ENCODE assay signal across 20 mouse cellular contexts in genomic region chr6:146366180-146366579, GRCm38 (mm10).
DNase-seq lines count a peak whose midpoint lies in the region; ATAC-seq and TF ChIP-seq lines count a peak whose summit lies in the region.
"Had no signal": no experiment of that assay in that cellular context is flagged by ENCODE, and none has a peak within 500 bp of the region (broad histone marks: within the 10 kb centered on the region; RNA-seq: fewer than 3 reads in every experiment).

No protein-coding gene starts in this region.

- no peak overlapping the region for H3K4me3 ChIP-seq in heart, adult 2 months
- H3K4me3 ChIP-seq in heart, embryonic 11.5 days (ENCODE audit: low read depth, low read length) = no peak overlapping the region
- H3K4me3 ChIP-seq: embryonic facial prominence, embryonic 13.5 days; embryonic facial prominence, embryonic 15.5 days; erythroblast, embryonic 14.5 days; forebrain, embryonic 10.5 days; forebrain, embryonic 12.5 days had no signal

- H3K4me1 ChIP-seq in heart, adult 2 months (ENCODE audit: control insufficient read depth, insufficient read depth, low read length) = no peaks in the 10 kb centered on the region
- H3K4me1 ChIP-seq in heart, embryonic 11.5 days (ENCODE audit: control insufficient read depth, insufficient read depth, low read length) = no peaks in the 10 kb centered on the region
- H3K4me1 ChIP-seq: forebrain, embryonic 10.5 days; forebrain, embryonic 12.5 days had no signal

- ATAC-seq in heart, embryonic 11.5 days (replicated peaks; ENCODE audit: insufficient number of reproducible peaks, low FRiP score, low TSS enrichment) = no peak
- ATAC-seq: forebrain, embryonic 14.5 days; forebrain, embryonic 16.5 days had no signal

- intact Hi-C loops in heart, adult 2 months (cut with DNase I) = no loop called here
- intact Hi-C loops in heart, postnatal 25 days (cut with DNase I) = no loop called here

- no peak for DNase-seq in heart, adult 2 months
- no peak for DNase-seq in heart, postnatal 25 days (ENCODE audit: low spot score)
- peak; percentile 59 for DNase-seq in heart, postnatal 4 days
- DNase-seq: adrenal gland, adult 2 months; adrenal gland, postnatal 10 days; adrenal gland, postnatal 25 days; cerebellum, adult 11 months; cerebellum, adult 18-20 months; cerebellum, adult 8-10 months; cerebellum, adult 9-11 months; cerebellum, postnatal 36 days; embryo, embryonic 11 days had no signal

- no peak overlapping the region for H3K9ac ChIP-seq in heart, adult 2 months (ENCODE audit: low read depth, low read length)
- H3K9ac ChIP-seq in heart, embryonic 11.5 days (ENCODE audit: low read depth, low read length) = no peak overlapping the region
- H3K9ac ChIP-seq: embryonic facial prominence, embryonic 13.5 days; embryonic facial prominence, embryonic 15.5 days; forebrain, embryonic 12.5 days had no signal

- H3K36me3 ChIP-seq in heart, adult 2 months (ENCODE audit: control insufficient read depth, insufficient read depth, low read length) = peaks cover 2% of the 10 kb centered on the region; the same call in 1 of the 2 replicates
- 0 out of 2 replicates have a peak, but pooled peaks cover 6% of the 10 kb centered on the region for H3K36me3 ChIP-seq in heart, embryonic 11.5 days (ENCODE audit: control insufficient read depth, insufficient read depth, low read length)
- H3K36me3 ChIP-seq: embryonic facial prominence, embryonic 13.5 days; embryonic facial prominence, embryonic 15.5 days; forebrain, embryonic 10.5 days; forebrain, embryonic 12.5 days had no signal

- 52% methylated on average over 4 of the region's 4 CpGs for WGBS in heart, adult 2 months
- 77% methylated on average over 4 of the region's 4 CpGs for whole genome bisulfite sequencing in heart, embryonic 11.5 days (ENCODE audit: insufficient replicate concordance)

- no peak for TF ChIP-seq POLR2A in heart, adult 2 months (IDR thresholded peaks at IDR 0.05; ENCODE audit: insufficient read depth, low read depth, low read length)

- no peak overlapping the region for H3K4me2 ChIP-seq in heart, embryonic 11.5 days
- H3K4me2 ChIP-seq: embryonic facial prominence, embryonic 13.5 days; embryonic facial prominence, embryonic 15.5 days; forebrain, embryonic 12.5 days had no signal

- peak; percentile 31 for TF ChIP-seq CTCF in heart, adult 2 months (IDR thresholded peaks at IDR 0.05)

- no peaks in the 10 kb centered on the region for H3K27me3 ChIP-seq in heart, adult 2 months (ENCODE audit: control insufficient read depth, insufficient read depth, low read length)
- H3K27me3 ChIP-seq in heart, embryonic 11.5 days (ENCODE audit: control insufficient read depth, insufficient read depth, low read length) = no peaks in the 10 kb centered on the region
- H3K27me3 ChIP-seq: embryonic facial prominence, embryonic 13.5 days; embryonic facial prominence, embryonic 15.5 days; forebrain, embryonic 12.5 days had no signal

- H3K9me3 ChIP-seq in heart, embryonic 11.5 days (replicated peaks; ENCODE audit: control insufficient read depth, low read length) = no peaks in the 10 kb centered on the region
- H3K9me3 ChIP-seq: embryonic facial prominence, embryonic 13.5 days; embryonic facial prominence, embryonic 15.5 days; forebrain, embryonic 10.5 days; forebrain, embryonic 12.5 days had no signal

- no peaks in the 10 kb centered on the region for H3K79me2 ChIP-seq in heart, adult 2 months (replicated peaks; ENCODE audit: control insufficient read depth, insufficient read depth, low read length)

- no peak for TF ChIP-seq EP300 in heart, adult 2 months (IDR thresholded peaks at IDR 0.05; ENCODE audit: insufficient read depth, low read depth, low read length)

- no peak overlapping the region for H3K27ac ChIP-seq in heart, adult 2 months
- H3K27ac ChIP-seq in heart, embryonic 11.5 days (ENCODE audit: low read depth, low read length) = no peak overlapping the region
- H3K27ac ChIP-seq: embryonic facial prominence, embryonic 13.5 days; embryonic facial prominence, embryonic 15.5 days; forebrain, embryonic 10.5 days; forebrain, embryonic 12.5 days had no signal
